Mouse (Mus musculus) hindbrain, embryonic 15.5 days (tissue): ENCODE results near the gene Hist1h2ah. TPM values are rescaled to one million over a fixed set of nuclear protein-coding genes. Genes with fewer than 3 reads are reported as not detected.
"Not testable (repeated sequence)": the region's sequence is repeated elsewhere in the genome, so short reads cannot be mapped to it uniquely, and the experiment has no call there.

Experiments used
- ATAC-seq: fragments of 200-750 bp; cut with Nextera tagmentation; 2 replicates; pipeline ENCODE4 v1.8.0; 2017; ENCODE audit warnings: low read depth, moderate number of reproducible peaks, moderate TSS enrichment; ENCODE audit not compliant: low FRiP score
- H3K27ac ChIP-seq: fragments of 300-500 bp; sonication (generic); replicated peaks from 2 replicates; pipeline ENCODE4 v1.5.1; 2015; ENCODE audit warnings: mild to moderate bottlenecking, inconsistent platforms
- H3K27me3 ChIP-seq: fragments of 300-500 bp; sonication (generic); 2 replicates; pipeline ENCODE4 v1.6.1; 2015; ENCODE audit warnings: control low read depth, inconsistent platforms
- H3K36me3 ChIP-seq: fragments of 300-500 bp; sonication (generic); 2 replicates; pipeline ENCODE4 v1.6.1; 2015; ENCODE audit warnings: control low read depth, inconsistent platforms
- H3K4me1 ChIP-seq: fragments of 300-500 bp; sonication (generic); replicated peaks from 2 replicates; pipeline ENCODE4 v1.6.1; 2015; ENCODE audit warnings: control low read depth, inconsistent platforms
- H3K4me2 ChIP-seq: fragments of 300-500 bp; sonication (generic); 2 replicates; pipeline ENCODE4 v1.6.1; 2015; ENCODE audit warnings: moderate library complexity, mild to moderate bottlenecking, inconsistent platforms
- H3K4me3 ChIP-seq: fragments of 300-500 bp; sonication (generic); 2 replicates; pipeline ENCODE4 v1.5.1; 2015; ENCODE audit warnings: mild to moderate bottlenecking, inconsistent platforms
- H3K9ac ChIP-seq: fragments of 300-500 bp; sonication (generic); 2 replicates; pipeline ENCODE4 v1.6.1; 2015; ENCODE audit warnings: inconsistent platforms
- H3K9me3 ChIP-seq: fragments of 300-500 bp; sonication (generic); 2 replicates; pipeline ENCODE4 v1.6.1; 2016; ENCODE audit warnings: control low read depth, inconsistent platforms
- WGBS: fragments of 180-500 bp; shearing (Covaris S2); methylation state at CpG from one replicate; pipeline ENCODE4 v1.1.7; 2015; 5-methylcytosine and 5-hydroxymethylcytosine counted together
- polyA plus RNA-seq: library from polyadenylated mRNA; unstranded; fragments of >200 nt; fragmentation: Nextera tagmentation; extraction: Ambion mirVana; gene quantifications from 2 replicates; pipeline ENCODE4 v1.2.1, GENCODE M21; 2015

The Hist1h2ah gene
- polyA plus RNA-seq: 1.7 and 2.2 TPM in 2 replicates

DNA sequence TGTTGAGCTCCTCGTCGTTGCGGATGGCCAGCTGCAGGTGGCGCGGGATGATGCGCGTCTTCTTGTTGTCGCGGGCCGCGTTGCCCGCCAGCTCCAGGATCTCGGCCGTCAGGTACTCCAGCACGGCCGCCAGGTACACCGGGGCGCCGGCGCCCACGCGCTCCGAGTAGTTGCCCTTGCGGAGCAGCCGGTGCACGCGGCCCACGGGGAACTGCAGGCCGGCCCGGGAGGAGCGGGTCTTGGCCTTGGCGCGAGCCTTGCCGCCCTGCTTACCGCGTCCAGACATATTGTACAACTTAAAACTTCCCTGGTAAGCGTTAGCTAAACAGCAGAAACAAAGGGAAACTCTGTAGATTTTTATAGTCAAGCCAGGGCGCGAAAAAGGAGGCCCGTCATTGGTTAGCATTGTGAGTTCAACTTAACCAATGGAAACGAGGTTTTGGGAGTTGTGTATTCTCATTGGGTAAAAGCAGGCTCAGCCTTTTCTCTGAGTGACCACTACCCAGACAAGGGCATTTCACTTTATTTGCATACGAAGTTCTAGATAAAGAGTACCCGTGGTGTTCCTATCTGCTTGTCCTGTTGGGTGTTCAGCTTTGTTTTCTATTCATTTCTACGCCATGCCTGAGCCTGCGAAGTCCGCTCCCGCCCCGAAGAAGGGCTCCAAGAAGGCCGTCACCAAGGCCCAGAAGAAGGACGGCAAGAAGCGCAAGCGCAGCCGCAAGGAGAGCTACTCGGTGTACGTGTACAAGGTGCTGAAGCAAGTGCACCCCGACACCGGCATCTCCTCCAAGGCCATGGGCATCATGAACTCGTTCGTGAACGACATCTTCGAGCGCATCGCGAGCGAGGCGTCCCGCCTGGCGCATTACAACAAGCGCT, at the start of gene Hist1h2ah, which contains the start of gene Hist1h2bk:
Gene Hist1h2ah, minus strand, starts transcription at position 302 of the 882 bp plus-strand sequence.
Gene Hist1h2bk, plus strand, starts transcription at position 604 of the 882 bp plus-strand sequence.
- not testable (repeated sequence) for H3K36me3 ChIP-seq, H3K9me3 ChIP-seq, H3K27me3 ChIP-seq
- under 1% methylated on average over 29 of the region's 69 CpGs for WGBS
- Histone ChIP-seq H3K4me3 (peak within 1 kb of the TSS; percentile 43), H3K9ac (peak within 1 kb of the TSS; percentile 33), H3K27ac (peak within 1 kb of the TSS; percentile 60), H3K4me2 (peak within 1 kb of the TSS; percentile 74), H3K4me1 (peaks cover 22% of the 10 kb centered on the region)
- peak; percentile 98 for ATAC-seq

DNA sequence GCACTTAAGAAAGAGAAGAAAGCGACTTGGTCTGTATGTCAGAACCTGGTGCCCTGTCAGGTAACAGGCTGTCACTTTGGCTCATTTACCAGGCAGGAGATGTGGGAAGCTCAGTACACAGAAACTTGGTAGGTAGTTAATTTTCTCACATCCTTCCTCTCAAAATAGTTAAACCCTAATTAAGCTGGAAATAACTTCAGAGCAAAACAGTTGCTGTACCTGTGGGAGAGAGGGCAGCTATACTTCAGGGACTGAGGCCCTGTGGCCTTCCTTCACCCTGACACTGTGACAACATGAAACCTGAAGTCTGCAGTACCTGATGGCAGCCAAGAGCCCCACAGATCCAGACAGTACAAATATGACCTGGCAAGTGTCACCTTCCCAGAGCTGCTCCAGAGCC, 48.8 kb upstream of the Hist1h2ah start, which contains the start of gene Vmn1r188:
Gene Vmn1r188, plus strand, starts transcription at position 301 of the 400 bp plus-strand sequence.
- not testable (repeated sequence) for H3K4me1 ChIP-seq, H3K27ac ChIP-seq, H3K4me2 ChIP-seq, H3K9ac ChIP-seq, H3K9me3 ChIP-seq, ATAC-seq, H3K4me3 ChIP-seq, H3K27me3 ChIP-seq, H3K36me3 ChIP-seq
- 88% methylated on average over 1 of the region's 1 CpGs for WGBS

DNA sequence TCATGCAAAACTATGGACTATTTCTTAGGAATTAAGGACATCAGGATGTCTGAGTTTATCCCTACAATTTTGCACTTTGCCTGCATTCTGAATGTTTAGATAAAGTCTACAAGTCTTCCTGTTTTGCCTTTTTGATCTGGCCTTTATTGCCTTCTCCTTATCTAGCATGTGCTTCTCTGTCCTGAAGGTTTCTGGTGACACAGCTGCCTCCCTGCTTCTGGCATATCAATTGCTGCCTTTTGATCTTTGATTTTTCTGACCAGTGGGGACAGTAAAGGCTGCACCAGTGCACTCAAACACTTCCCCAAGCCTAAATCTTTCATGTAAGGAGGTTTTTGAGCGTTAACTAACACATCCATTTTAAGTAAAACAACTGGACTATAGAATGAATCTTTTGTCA, 28.1 kb upstream of the Hist1h2ah start:
- H3K27me3 ChIP-seq: no peaks in the 10 kb centered on the region
- no peak overlapping the region for H3K27ac ChIP-seq
- no peak for ATAC-seq
- 76% methylated on average over 1 of the region's 1 CpGs for WGBS
- H3K4me1 ChIP-seq: no peaks in the 10 kb centered on the region
- no peak overlapping the region for H3K4me2 ChIP-seq
- H3K36me3 ChIP-seq: no peaks in the 10 kb centered on the region
- H3K9ac ChIP-seq: no peak overlapping the region
- no peaks in the 10 kb centered on the region for H3K9me3 ChIP-seq
- no peak overlapping the region for H3K4me3 ChIP-seq

DNA sequence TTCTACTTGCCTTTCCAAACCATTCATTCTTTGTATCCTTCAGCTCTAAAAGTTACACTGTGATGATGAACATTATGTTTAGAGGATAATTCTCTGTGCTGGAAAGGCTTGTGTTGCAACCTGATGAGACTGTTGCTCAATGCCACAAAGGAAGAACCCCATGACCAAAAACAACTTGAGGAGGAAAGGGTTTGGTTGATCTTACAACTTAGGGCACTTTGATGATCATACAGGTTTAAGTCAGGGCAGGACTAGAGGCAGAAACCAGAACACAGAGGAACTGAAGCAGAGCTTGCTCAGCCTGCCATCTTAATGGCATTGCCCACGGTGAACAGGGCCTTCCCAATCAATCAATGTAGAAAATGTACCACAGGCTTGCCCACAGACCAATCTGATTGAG, 26.1 kb upstream of the Hist1h2ah start:
- Histone ChIP-seq H3K9me3 (no peaks in the 10 kb centered on the region), H3K4me2 (no peak overlapping the region), H3K36me3 (no peaks in the 10 kb centered on the region), H3K4me3 (no peak overlapping the region), H3K9ac (no peak overlapping the region), H3K27me3 (no peaks in the 10 kb centered on the region), H3K27ac (no peak overlapping the region), H3K4me1 (no peaks in the 10 kb centered on the region)
- ATAC-seq: no peak
- WGBS: 81% methylated on average over 1 of the region's 1 CpGs

DNA sequence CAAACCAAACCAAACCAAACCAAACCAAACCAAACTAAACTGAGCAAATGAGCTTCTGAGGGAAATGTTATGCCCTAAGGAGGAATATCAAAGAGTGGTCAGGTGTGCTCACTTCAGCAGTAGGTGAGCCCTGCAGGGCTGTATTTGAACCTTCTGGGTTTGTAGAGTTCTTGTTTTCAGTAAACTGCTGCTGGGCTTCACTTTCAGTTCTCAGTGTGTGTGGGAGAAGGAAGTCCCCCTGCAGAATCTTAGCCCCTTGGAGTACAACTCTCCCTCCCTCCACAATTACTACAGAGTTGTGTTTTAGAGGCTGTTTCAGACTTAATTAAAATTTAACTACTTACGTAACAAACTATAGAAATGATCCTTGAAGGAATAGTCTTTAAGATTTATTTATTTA, 18.4 kb upstream of the Hist1h2ah start:
- Histone ChIP-seq H3K4me1 (peaks cover 4% of the 10 kb centered on the region; the same call in 1 of the 2 replicates), H3K4me3 (no peak overlapping the region), H3K9me3 (no peaks in the 10 kb centered on the region), H3K27me3 (no peaks in the 10 kb centered on the region), H3K4me2 (no peak overlapping the region), H3K27ac (no peak overlapping the region), H3K9ac (no peak overlapping the region), H3K36me3 (no peaks in the 10 kb centered on the region)
- ATAC-seq: no peak
- 89% methylated on average over 1 of the region's 1 CpGs for WGBS

DNA sequence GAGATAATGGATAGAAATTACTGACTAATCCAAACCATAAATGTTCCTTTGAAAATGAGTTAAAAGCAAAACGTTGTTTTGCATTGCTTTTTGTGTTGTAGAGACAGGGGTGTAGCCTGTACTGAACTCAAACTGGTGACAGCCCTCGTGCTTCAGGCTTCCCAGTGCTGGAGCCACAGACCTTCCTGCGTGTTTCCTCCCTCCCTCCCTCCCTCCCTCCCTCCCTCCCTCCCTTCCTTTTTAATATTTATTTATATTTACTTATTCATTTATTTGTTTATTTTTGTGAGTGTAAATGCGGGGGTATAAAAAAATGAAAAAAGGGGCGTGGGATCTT, 16.1 kb upstream of the Hist1h2ah start:
- H3K27me3 ChIP-seq: no peaks in the 10 kb centered on the region
- WGBS: 9% methylated on average over 5 of the region's 5 CpGs
- peak; percentile 46; the same call in 1 of the 2 replicates for ATAC-seq

DNA sequence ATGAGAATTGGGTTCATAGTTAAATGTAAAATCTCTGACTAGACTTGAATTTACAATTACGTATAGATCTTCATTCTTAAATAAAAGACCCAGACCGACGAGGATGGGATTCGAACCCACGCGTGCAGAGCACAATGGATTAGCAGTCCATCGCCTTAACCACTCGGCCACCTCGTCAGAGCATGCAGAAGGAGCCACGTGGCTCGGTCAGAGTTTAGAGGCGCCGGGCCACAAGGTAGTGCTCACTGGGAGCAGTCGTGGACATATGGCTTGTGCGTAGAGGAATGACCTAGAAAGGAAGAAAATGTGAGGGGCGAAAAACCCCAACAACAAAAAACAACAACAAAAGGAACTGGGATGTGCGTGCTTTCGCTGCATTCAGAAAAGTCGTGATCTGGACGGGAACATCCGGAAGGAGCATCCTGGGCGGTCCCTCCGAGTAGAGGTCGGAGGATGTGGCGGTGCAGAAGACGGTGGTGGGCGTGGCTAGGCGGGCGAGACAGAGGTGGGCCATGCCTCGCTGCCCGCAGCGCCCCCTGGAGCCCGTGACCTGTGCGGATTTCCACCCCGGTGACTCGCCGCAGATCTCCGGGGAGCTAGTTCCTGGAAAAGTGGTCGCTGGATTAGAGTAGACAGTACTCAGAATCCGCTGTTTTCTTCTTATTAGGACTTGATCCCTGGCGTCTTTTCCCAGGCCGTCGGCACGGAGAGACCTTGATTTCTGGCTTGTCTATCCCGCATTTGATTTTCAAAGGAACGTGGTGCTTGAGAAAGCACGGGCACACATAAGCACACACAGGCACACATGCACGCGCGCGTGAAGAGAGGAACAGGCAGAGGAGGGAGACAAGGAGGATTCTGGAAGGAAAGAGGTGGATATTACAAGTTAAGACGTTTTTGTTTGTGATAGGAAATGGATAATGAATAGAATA, 15.5 kb upstream of the Hist1h2ah start:
- no peaks in the 10 kb centered on the region for H3K9me3 ChIP-seq
- H3K27me3 ChIP-seq: no peaks in the 10 kb centered on the region
- peak overlapping the region; percentile 90 for H3K27ac ChIP-seq
- under 1% methylated on average over 52 of the region's 52 CpGs for WGBS
- peak overlapping the region; percentile 78 for H3K4me2 ChIP-seq
- peak overlapping the region; percentile 54 for H3K9ac ChIP-seq
- H3K4me3 ChIP-seq: peak overlapping the region; percentile 51
- peak; percentile 96 for ATAC-seq
- no peaks in the 10 kb centered on the region for H3K36me3 ChIP-seq
- H3K4me1 ChIP-seq: peaks cover 4% of the 10 kb centered on the region; the same call in 1 of the 2 replicates

More for the DNA sequence above, 16.1 kb upstream of the Hist1h2ah start:
- no peaks in the 10 kb centered on the region for H3K9me3 ChIP-seq
- peak overlapping the region; percentile 90 for H3K27ac ChIP-seq
- H3K4me2 ChIP-seq: peak overlapping the region; percentile 78
- H3K4me1 ChIP-seq: peaks cover 4% of the 10 kb centered on the region; the same call in 1 of the 2 replicates
- peak overlapping the region; percentile 54 for H3K9ac ChIP-seq
- no peaks in the 10 kb centered on the region for H3K36me3 ChIP-seq
- H3K4me3 ChIP-seq: peak overlapping the region; percentile 51

DNA sequence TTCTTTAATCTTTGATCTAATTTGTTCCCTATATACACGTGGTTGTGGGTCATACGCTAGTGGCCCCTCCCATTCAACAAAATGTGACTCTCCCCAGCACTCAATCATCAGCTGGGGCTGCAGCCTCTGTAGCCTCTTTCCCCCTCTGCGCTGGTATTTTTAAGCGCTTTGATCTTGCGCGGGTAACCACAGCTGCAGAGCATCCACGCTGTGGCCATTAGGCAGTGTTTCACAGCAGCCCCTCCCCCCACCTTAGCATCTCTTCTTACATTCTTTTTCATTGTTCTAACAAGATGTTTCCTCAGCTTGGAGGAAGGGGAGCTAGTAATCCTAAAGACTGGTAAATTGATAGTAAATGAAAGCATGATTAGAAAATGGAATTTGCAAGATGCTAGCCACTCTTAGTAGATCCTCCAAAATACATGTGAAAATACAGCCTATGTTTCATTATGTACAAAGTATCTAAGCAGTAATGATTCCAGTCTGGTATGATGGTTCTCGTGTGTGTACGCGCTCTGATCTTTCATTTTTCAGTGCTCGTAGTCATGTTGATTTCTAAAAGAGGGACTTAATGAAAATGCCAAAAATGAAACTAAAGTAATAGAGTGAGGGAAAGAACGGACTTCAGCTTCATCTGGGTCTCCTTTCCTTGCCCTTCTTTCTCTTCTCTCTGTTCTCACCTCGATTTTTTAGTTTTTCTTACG, 14.5 kb upstream of the Hist1h2ah start:
- Histone ChIP-seq H3K4me3 (peak overlapping the region; percentile 51), H3K4me2 (peak overlapping the region; percentile 78), H3K27me3 (no peaks in the 10 kb centered on the region), H3K4me1 (peaks cover 4% of the 10 kb centered on the region; the same call in 1 of the 2 replicates), H3K9me3 (no peaks in the 10 kb centered on the region), H3K9ac (peak overlapping the region; percentile 54), H3K27ac (peak overlapping the region; percentile 90), H3K36me3 (no peaks in the 10 kb centered on the region)
- ATAC-seq: peak; percentile 52
- WGBS: under 1% methylated on average over 14 of the region's 14 CpGs

DNA sequence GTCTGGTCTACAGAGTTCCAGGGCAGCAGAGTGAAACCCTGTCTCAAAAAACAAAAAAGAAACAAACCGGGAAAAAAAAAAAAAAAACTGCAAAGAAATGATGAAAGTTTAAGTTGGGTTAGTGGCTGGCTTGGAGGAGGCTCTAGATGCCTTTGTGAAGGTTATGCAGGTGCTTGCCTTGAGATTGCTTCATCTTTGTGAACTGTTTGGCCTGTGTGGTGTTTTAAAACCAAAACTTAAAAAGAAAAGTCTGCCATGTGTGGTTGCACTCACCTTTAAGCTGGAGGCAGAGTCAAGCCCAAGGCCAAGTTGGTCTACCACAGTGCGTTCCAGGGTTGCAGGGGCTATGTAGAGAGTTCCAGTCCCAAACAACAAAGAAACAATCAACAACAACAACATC, 13.7 kb upstream of the Hist1h2ah start:
- no peak for ATAC-seq
- 81% methylated on average over 2 of the region's 2 CpGs for WGBS
- Histone ChIP-seq H3K4me1 (peaks cover 9% of the 10 kb centered on the region), H3K4me3 (no peak overlapping the region), H3K9ac (no peak overlapping the region), H3K36me3 (no peaks in the 10 kb centered on the region), H3K4me2 (peak overlapping the region; percentile 17; the same call in 1 of the 2 replicates), H3K9me3 (no peaks in the 10 kb centered on the region), H3K27ac (no peak overlapping the region), H3K27me3 (no peaks in the 10 kb centered on the region)

DNA sequence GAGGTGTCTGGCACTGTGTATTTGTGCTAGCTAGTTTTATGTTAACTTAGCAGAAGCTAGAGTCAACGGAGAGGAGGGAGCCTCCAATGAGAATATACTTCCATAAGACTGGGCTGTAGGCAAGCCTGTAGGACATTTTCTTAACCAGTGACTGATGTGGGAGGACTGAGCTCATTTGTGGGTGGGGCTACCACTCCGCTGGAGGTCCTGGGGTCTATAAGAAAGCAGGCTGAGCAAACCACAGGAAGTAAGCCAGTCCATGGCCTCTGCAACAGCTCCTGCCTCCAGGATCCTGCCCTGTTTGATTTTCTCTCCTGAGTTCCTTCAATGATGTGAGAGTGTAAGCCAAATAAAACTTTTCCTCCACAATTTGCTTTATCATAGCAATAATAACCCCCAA, 9.9 kb upstream of the Hist1h2ah start:
- Histone ChIP-seq H3K9ac (no peak overlapping the region), H3K27me3 (no peaks in the 10 kb centered on the region), H3K4me3 (no peak overlapping the region), H3K4me1 (peaks cover 29% of the 10 kb centered on the region), H3K36me3 (no peaks in the 10 kb centered on the region), H3K4me2 (no peak overlapping the region), H3K27ac (no peak overlapping the region), H3K9me3 (no peaks in the 10 kb centered on the region)
- no peak for ATAC-seq
- WGBS: 64% methylated on average over 2 of the region's 2 CpGs

DNA sequence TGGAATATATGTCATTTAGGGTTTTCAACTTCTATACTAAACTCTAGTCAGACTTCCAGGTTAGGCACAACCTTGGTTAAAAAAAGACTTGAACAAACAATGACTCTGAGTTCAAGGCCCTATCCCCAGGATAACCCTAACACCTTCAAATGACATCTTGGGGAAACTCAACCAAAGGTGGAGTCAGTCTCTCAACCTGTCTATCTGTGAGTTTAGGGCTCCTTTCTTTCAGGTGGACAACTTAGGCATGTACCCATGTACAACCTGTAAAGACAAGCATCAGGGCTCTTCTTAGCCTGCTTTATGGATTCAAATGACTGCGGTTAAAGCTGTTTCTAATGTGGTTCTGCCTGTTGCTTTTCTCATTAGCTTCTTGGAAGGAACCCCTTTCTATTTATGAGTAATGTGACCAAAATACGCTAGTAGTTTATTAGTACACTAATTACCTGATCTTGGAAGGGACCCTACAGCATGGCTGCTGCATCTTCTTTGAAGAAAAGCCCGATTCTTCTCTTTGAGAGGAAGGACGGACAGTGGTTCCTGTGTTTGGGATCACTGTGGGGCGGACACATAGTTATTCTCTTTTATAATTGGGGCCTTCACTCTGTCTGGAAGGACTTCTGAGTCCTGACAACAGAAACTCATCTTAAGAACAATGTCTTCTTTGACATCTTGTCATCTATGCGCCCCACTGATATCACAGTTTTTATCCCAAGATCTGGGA, 9.2 kb upstream of the Hist1h2ah start:
- Histone ChIP-seq H3K27ac (no peak overlapping the region), H3K9me3 (no peaks in the 10 kb centered on the region), H3K4me3 (peak overlapping the region; percentile 44; the same call in 1 of the 2 replicates), H3K9ac (no peak overlapping the region), H3K4me1 (peaks cover 35% of the 10 kb centered on the region), H3K4me2 (peak overlapping the region; percentile 82), H3K27me3 (no peaks in the 10 kb centered on the region), H3K36me3 (no peaks in the 10 kb centered on the region)
- no peak for ATAC-seq
- WGBS: 89% methylated on average over 6 of the region's 6 CpGs
